Mouse (Mus musculus) forebrain, embryonic 10.5 days (tissue): ENCODE measurements around the gene Arpc2. TPM values are rescaled to one million over a fixed set of nuclear protein-coding genes. Genes with fewer than 3 reads are reported as not detected.

Source experiments
- DNase-seq: peaks from one replicate; pipeline ENCODE4 v3.0.0-alpha.2; 2017; ENCODE audit warnings: low spot score; ENCODE audit errors: extremely low spot score
- H3K27ac ChIP-seq: fragments of 300-500 bp; sonication (generic); 2 replicates; pipeline ENCODE4 v1.5.1; 2016; ENCODE audit warnings: mild to moderate bottlenecking
- H3K27me3 ChIP-seq: fragments of 300-500 bp; sonication (generic); 2 replicates; pipeline ENCODE4 v1.6.1; 2016; ENCODE audit warnings: mild to moderate bottlenecking; ENCODE audit not compliant: poor library complexity, severe bottlenecking
- H3K36me3 ChIP-seq: fragments of 300-500 bp; sonication (generic); replicated peaks from 2 replicates; pipeline ENCODE4 v1.6.1; 2016; ENCODE audit warnings: mild to moderate bottlenecking, moderate library complexity
- H3K4me1 ChIP-seq: fragments of 300-500 bp; sonication (generic); 2 replicates; pipeline ENCODE4 v1.6.1; 2016
- H3K4me3 ChIP-seq: fragments of 300-500 bp; sonication (generic); 2 replicates; pipeline ENCODE4 v1.5.1; 2016; ENCODE audit warnings: mild to moderate bottlenecking, moderate library complexity
- H3K9me3 ChIP-seq: fragments of 300-500 bp; sonication (generic); 2 replicates; pipeline ENCODE4 v1.6.1; 2016; ENCODE audit warnings: mild to moderate bottlenecking, moderate library complexity
- WGBS: fragments of 180-500 bp; shearing (Covaris S2); methylation state at CpG from one replicate; pipeline ENCODE4 v1.1.7; 2016; 5-methylcytosine and 5-hydroxymethylcytosine counted together
- polyA plus RNA-seq: library from polyadenylated mRNA; unstranded; fragments of >200 nt; fragmentation: Nextera tagmentation; extraction: Ambion mirVana; gene quantifications from 2 replicates; pipeline ENCODE4 v1.2.1, GENCODE M21; 2016

The Arpc2 gene
- polyA plus RNA-seq, 1 experiment from 2014 or later, result 345 TPM

DNA sequence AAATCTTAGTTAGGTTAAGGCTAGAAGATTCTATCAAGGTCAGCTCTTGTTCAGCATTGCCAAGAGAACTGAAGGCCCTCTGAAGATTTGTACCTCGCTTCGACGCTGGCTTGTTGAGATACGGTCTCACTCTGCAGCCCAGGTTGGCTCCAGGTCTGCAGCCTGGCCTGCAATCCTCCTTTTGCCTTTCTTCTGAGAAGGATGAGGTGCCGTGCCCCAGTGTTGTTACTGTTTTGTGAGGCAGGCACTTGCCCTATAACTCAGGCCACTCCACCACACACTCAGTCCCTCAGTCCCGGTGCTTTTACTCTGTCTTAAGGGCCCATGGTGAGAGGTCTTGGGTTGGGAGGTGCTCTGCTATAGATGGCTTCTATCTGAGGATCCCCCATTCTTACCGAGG is 66.3 kb downstream of the Arpc2 start:
- no peak overlapping the region for H3K4me3 ChIP-seq
- peaks cover 31% of the 10 kb centered on the region for H3K27me3 ChIP-seq
- 91% methylated on average over 7 of the region's 7 CpGs for WGBS
- H3K36me3 ChIP-seq, result peaks cover 4% of the 10 kb centered on the region
- DNase-seq, result no peak
- H3K27ac ChIP-seq, result no peak overlapping the region
- H3K9me3 ChIP-seq, result no peaks in the 10 kb centered on the region
- H3K4me1 ChIP-seq, result peaks cover 15% of the 10 kb centered on the region

DNA sequence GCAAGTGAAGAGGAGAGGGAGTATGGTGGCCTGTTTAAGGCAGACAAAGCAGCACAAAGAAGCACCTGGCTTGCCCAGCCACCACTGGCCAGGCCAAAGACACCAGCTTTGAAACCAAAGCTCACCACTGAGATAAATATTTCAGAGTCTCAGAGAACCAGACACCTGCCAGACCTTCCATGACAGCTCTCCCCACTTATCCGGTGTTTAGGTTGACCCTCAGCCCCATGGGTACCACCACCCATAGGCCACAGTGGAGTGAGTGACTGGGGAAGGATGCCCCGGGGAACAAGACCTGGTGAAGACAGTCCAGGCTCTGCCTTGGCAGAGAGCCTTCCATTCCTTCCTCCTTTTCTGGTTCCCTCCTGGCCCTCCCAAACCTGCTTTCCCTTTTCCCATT is 67.0 kb downstream of the Arpc2 start:
- no peak for DNase-seq
- peaks cover 15% of the 10 kb centered on the region for H3K4me1 ChIP-seq
- H3K4me3 ChIP-seq, result no peak overlapping the region
- peaks cover 31% of the 10 kb centered on the region for H3K27me3 ChIP-seq
- WGBS, result 93% methylated on average over 2 of the region's 2 CpGs
- no peaks in the 10 kb centered on the region for H3K36me3 ChIP-seq
- no peaks in the 10 kb centered on the region for H3K9me3 ChIP-seq
- H3K27ac ChIP-seq, result no peak overlapping the region

DNA sequence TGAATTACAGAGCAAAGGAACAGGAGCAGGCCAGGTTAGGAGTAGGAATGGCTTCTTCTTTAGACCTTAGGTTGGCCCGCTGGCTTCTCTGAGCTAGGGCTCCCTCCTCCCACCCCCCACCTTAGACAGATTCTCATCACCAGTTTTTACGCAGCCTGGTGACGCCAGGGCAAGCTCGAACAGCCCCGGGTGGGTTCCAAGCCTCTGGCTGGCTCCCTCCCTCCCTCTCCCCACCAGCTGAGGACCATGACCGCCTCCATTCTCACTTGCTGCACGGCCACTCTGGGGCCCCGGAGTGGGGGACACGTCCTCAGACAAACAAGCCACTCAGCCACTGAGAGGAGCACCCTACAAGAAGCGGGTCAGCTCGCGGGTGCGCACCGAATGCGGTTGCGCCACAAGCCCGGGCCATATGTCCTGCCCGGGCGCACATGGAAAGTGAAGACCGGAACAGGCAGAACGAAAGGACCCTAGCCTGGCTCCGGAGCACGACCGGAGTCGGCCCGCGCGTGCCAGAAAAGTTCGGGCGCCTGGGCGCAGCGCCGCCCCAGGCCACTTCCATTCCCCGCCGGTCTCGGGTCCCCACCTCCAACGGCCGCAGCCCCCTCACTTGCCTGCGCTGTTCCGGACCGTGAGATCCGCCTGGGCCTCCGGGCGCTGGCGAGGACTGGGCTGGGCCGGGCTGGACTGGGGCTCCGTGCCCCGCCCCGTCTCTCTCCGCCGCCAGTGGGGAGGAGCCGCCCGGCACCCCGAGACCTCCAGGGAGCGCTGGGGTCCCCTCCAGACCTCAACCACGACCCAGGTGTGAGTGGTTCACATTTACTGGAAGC is 67.8 kb downstream of the Arpc2 start:
- peak; percentile 59 for DNase-seq
- Histone ChIP-seq H3K27ac (peak overlapping the region; percentile 80), H3K36me3 (no peaks in the 10 kb centered on the region), H3K27me3 (peaks cover 31% of the 10 kb centered on the region), H3K4me3 (peak overlapping the region; percentile 73), H3K9me3 (no peaks in the 10 kb centered on the region), H3K4me1 (peaks cover 15% of the 10 kb centered on the region)
- WGBS, result under 1% methylated on average over 56 of the region's 56 CpGs

DNA sequence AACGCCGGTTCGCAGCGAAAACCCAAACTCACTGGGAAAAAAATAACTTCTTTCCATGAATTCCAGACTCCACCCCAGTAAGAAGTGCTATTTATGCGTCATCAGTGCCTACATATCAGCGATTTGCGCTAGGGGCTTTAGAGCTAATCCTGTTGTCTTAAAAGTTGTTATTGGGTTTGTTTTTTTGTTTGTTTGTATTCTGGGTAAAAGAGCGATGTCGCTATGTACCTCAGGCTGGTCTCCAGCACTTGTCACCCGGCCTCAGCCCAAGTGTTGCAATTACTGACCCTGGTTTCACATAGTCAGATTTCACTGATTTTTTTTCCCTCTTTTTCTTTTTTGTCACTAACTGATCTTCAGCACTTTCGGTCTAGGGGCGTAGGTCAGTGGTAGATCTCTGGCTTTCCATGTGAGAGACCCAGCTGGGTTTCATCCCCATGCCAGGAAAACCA is 68.5 kb downstream of the Arpc2 start:
- Histone ChIP-seq H3K9me3 (no peaks in the 10 kb centered on the region), H3K4me3 (peak overlapping the region; percentile 73), H3K4me1 (peaks cover 15% of the 10 kb centered on the region), H3K36me3 (no peaks in the 10 kb centered on the region), H3K27me3 (peaks cover 31% of the 10 kb centered on the region), H3K27ac (peak overlapping the region; percentile 80)
- DNase-seq, result no peak
- 8% methylated on average over 12 of the region's 12 CpGs for WGBS

DNA sequence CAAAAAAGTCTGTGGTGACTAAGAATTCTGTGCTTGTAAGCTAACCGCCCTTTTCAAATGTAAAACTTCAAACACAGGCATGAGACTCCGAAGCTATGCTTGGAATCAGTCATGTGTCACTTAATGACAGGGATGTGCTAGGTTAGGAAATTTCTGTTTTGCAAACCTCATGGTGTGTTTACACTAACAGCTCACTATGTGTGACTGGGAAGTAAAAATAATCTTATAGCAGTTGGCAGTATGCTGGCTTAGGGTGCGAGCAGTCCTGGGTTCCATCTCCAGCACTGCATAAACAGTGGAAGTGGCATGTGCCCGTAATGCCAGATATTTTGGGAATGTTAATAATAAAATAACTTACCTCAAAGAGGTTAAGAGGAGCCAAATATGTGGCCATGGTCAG is 69.1 kb downstream of the Arpc2 start:
- no peaks in the 10 kb centered on the region for H3K9me3 ChIP-seq
- no peak overlapping the region for H3K4me3 ChIP-seq
- H3K27ac ChIP-seq, result no peak overlapping the region
- H3K27me3 ChIP-seq, result peaks cover 31% of the 10 kb centered on the region
- peaks cover 18% of the 10 kb centered on the region for H3K4me1 ChIP-seq
- DNase-seq, result no peak
- no peaks in the 10 kb centered on the region for H3K36me3 ChIP-seq
- 84% methylated on average over 4 of the region's 4 CpGs for WGBS

DNA sequence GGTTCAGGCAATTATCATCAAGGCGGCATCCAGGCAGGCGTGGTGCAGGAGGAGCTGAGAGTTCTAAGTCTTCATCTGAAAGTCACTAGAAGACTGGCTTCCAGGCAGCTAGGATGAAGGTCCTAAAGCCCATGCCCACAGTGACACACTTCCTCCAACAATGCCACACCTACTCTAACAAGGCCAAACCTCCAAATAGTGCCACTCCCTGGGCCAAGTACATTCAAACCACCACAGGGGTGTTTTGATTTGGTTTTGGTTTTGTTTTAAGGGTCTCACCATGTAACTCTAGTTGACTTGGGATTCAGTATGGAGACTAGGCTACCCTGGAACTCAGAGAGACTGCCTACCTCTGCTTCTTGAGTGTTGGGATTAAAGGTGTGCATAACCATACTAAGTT is 69.6 kb downstream of the Arpc2 start, which contains the start of gene Tmbim1:
Gene Tmbim1, minus strand, starts transcription at position 101 of the 400 bp plus-strand sequence.
- Histone ChIP-seq H3K4me1 (peaks cover 19% of the 10 kb centered on the region), H3K4me3 (peak within 1 kb of the TSS; percentile 73), H3K27ac (no peak within 1 kb of the TSS), H3K9me3 (no peaks in the 10 kb centered on the region), H3K36me3 (no peaks in the 10 kb centered on the region), H3K27me3 (peaks cover 31% of the 10 kb centered on the region)
- no peak for DNase-seq
- 89% methylated on average over 2 of the region's 2 CpGs for WGBS

DNA sequence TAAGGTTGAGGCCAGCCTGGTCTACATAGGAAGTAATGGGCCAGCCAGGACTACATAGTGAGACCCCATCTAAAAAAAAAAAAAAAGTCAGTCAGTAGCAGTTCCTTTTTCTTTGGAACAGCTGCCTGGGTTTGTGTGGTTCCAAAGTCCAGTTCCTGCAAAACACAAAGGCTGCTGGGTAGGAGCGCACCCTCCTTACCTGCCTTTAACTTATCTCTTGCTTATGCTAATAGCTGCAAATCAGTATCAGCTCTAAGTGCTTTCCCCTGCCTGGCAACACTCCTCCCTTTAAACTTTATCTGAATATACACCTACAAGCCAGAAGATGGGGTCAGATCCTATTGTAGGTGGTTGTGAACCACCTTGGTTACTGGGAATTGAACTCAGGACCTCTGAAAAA is 71.3 kb downstream of the Arpc2 start:
- H3K4me1 ChIP-seq, result peaks cover 19% of the 10 kb centered on the region
- no peaks in the 10 kb centered on the region for H3K36me3 ChIP-seq
- no peaks in the 10 kb centered on the region for H3K9me3 ChIP-seq
- H3K27ac ChIP-seq, result no peak overlapping the region
- H3K4me3 ChIP-seq, result no peak overlapping the region
- 96% methylated on average over 1 of the region's 1 CpGs for WGBS
- DNase-seq, result no peak
- peaks cover 29% of the 10 kb centered on the region for H3K27me3 ChIP-seq

DNA sequence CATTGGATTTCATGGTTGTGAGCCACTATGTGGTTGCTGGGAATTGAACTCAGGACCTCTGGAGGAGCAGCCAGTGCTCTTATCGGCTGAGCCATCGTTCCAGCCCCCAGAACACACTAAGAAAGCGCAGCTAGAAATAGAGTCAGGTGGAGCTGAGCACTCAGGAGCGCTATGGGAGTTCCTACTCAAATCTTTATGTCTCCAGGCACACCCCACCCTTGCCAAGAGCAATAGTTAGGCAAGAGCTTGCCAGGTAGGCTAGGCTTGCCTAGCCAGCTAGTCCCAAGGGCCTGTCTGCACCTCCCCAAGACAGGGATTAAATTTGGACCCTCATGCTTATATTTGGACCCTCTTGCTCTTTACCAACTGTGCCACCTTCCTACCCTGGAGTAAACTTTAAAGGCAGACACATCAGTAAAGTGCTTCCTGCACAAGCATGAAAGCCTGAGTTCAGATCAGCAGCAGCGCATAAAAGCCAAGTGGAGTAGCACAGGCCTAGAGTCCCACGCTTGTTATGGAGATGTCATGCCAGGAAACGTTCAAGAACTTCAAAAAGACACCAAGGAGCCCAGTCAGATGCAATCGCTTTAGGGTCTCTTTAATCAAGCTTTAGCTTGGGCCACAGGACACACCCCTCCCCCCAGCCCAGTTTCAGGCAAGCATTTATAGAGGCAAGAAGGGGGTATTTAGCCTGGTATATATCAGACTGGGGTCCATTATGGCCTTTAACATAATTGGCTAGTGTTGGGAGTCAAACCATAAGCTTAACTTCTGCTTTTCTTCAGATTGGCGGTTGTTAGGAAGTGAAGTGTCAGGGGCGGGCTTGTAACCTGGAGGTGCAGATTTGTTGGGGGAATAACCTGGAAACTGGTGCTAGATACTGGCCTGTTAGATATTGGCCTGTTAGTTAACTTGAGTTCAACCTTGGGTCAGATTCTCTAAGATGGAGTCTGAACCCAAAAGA is 72.4 kb downstream of the Arpc2 start:
- no peaks in the 10 kb centered on the region for H3K9me3 ChIP-seq
- no peak overlapping the region for H3K4me3 ChIP-seq
- 77% methylated on average over 10 of the region's 10 CpGs for WGBS

DNA sequence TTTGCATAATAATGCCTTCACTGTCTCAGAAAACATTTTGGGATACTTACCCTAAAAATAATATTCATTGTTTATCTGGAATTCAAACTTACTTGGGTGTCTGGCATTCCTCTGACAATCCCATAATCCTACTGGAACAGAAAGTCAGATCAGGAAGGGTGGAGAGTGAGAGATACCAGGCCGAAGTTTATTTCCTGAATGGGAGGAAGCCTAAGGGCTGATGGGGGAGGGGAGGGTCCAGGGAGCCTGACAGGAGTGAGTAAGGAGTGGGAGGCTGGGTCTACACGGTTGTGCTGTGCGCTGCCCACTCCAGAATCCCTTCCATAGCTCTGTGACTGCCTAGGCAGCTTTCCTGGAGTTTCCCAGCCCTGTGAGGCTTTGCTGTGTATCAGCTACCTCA is 73.9 kb downstream of the Arpc2 start:
- H3K36me3 ChIP-seq, result no peaks in the 10 kb centered on the region
- H3K27me3 ChIP-seq, result peaks cover 8% of the 10 kb centered on the region; the same call in 1 of the 2 replicates
- H3K4me1 ChIP-seq, result 0 out of 2 replicates have a peak, but pooled peaks cover 4% of the 10 kb centered on the region
- DNase-seq, result no peak
- WGBS, result 57% methylated on average over 3 of the region's 3 CpGs
- H3K9me3 ChIP-seq, result no peaks in the 10 kb centered on the region
- no peak overlapping the region for H3K4me3 ChIP-seq
- H3K27ac ChIP-seq, result no peak overlapping the region

More for the DNA sequence above, 72.4 kb downstream of the Arpc2 start:
- Histone ChIP-seq H3K27ac (no peak overlapping the region), H3K27me3 (peaks cover 20% of the 10 kb centered on the region; the same call in 1 of the 2 replicates), H3K4me1 (peaks cover 17% of the 10 kb centered on the region), H3K36me3 (no peaks in the 10 kb centered on the region)
- no peak for DNase-seq

DNA sequence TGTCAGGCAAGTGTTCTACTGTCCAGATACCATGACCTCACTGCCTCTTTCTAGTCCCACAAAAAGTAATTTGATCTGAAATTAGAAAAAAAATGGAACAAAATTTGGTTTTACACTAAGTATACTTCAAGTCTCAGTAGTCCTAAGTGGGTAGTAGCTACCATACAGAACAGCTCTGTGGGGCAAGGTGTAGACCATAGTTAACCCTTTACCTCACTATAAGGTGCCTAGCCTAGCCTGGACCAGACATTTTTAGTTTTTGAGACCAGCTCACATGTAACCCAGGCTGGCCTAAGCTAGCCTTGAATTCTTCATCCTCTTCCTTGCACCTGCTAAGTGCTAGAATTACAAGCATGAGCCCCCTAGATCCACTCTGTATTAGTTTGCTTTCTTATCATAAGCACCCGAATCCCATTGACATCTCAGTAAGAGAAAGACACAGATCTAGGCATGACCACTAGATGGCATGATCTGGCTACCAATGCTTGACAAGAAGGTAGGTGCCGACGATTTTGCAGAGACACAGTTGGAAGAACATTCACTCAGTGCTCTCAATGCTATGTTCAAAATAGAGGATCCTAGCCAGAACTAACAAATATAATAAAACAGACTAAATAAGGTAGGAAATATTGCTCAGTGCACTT is 77.3 kb downstream of the Arpc2 start:
- H3K4me1 ChIP-seq, result 0 out of 2 replicates have a peak, but pooled peaks cover 4% of the 10 kb centered on the region
- no peaks in the 10 kb centered on the region for H3K27me3 ChIP-seq
- no peak overlapping the region for H3K27ac ChIP-seq
- WGBS, result 8% methylated on average over 3 of the region's 3 CpGs
- no peak overlapping the region for H3K4me3 ChIP-seq
- peak; percentile 39 for DNase-seq
- no peaks in the 10 kb centered on the region for H3K9me3 ChIP-seq
- no peaks in the 10 kb centered on the region for H3K36me3 ChIP-seq

DNA sequence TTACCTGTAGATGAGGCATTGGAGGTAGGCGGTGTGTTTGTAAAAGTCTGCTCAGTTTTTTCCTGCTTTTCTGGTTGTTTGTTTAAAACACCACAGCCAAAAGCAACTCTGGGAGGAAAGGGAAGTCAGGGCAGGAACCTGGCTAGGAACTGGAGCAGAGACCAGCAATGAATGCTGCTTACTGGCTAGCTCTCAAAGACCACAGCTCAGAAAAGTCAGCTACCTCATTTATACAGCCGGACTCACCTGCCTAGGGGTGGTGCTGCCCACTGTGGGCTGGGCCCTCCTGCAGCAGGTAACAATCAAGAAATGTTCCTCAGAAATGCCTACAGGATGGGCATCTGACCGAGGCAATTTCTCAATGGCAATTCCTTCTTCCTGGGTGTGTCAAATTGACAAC is 78.9 kb downstream of the Arpc2 start:
- Histone ChIP-seq H3K27ac (no peak overlapping the region), H3K27me3 (no peaks in the 10 kb centered on the region), H3K4me3 (no peak overlapping the region), H3K4me1 (0 out of 2 replicates have a peak, but pooled peaks cover 3% of the 10 kb centered on the region), H3K36me3 (no peaks in the 10 kb centered on the region), H3K9me3 (no peaks in the 10 kb centered on the region)
- no peak for DNase-seq
- WGBS, result 92% methylated on average over 3 of the region's 3 CpGs

DNA sequence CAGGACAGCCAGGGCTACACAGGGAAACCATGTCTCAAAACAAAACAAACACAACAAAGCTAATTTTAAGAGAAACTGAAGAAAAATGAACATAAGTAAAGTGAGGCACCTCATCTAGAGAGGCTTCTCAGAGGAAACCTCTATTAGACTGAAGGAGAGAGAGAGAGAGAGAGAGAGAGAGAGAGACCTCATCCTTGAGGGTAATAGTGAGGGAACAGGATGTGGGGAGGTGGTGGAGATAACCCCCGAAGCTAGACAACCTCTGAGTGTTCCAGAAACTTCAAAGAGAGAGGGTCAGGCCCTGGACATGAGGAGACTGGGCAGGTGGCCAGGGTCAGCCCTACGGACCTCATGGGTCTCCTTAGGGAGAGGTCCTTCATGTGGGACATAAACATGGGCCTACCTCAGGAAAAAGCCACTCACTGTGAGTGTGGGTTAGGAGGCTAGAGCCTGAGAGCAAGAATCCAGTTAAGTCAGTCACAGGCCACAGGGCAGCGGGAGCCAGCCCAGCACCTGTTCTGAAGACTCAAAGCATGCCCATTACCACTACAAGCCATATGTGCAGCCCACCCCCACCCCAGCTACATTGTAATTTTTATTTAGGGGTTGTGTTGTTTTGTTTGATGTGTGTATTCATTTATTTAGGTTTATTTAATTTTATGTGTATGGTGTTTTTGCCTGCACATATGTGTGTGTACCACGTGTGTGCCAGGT is 80.4 kb downstream of the Arpc2 start:
- H3K27me3 ChIP-seq, result no peaks in the 10 kb centered on the region
- no peak overlapping the region for H3K27ac ChIP-seq
- WGBS, result 83% methylated on average over 4 of the region's 4 CpGs
- H3K9me3 ChIP-seq, result no peaks in the 10 kb centered on the region
- H3K36me3 ChIP-seq, result no peaks in the 10 kb centered on the region
- H3K4me1 ChIP-seq, result no peaks in the 10 kb centered on the region
- DNase-seq, result no peak
- H3K4me3 ChIP-seq, result no peak overlapping the region
